Mouse (Mus musculus): ENCODE measurements around the gene Klri1.
"Not testable (repeated sequence)": the region's sequence is repeated elsewhere in the genome, so short reads cannot be mapped to it uniquely, and the experiment has no call there.

The Klri1 gene

DNA sequence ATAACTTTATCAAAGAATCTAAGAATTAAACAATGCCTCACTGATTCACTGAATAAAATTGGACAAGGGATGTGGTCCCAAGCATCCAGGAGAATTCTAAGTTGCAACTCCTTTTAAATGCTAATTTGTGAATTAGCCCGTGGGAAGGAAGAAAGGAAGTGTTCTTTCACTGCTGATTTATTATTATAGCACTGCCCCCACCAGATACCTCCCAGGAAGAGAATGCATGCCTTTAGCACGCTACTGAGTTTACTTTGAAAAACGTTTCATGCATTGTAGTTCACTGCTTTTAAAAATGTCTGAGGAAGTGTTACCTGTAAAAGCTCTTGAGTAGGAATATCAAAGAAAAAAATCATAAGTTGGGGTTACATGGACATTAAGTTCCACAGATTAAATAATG lies 3.6 kb upstream of the Klri1 start:
- H3K4me1 ChIP-seq (replicated peaks; ENCODE audit: low read depth, low read length) = no peaks in the 10 kb centered on the region
- no peak overlapping the region for H3K4me3 ChIP-seq (replicated peaks; ENCODE audit: low read length)
- TF ChIP-seq POU5F1 (IDR thresholded peaks at IDR 0.05; ENCODE audit: borderline replicate concordance, low read length) = no peak
- TF ChIP-seq CTCF (conservative IDR thresholded peaks at IDR 0.05; ENCODE audit: low read length) = no peak
- no peak for TF ChIP-seq NANOG (IDR thresholded peaks at IDR 0.05; ENCODE audit: borderline replicate concordance, low read length)
- H3K9me3 ChIP-seq (ENCODE audit: low read length) = no peaks in the 10 kb centered on the region
- no peaks in the 10 kb centered on the region for H3K27me3 ChIP-seq (ENCODE audit: insufficient read depth, low read length)
- no peaks in the 10 kb centered on the region for H3K36me3 ChIP-seq (ENCODE audit: insufficient read depth, low read length)

DNA sequence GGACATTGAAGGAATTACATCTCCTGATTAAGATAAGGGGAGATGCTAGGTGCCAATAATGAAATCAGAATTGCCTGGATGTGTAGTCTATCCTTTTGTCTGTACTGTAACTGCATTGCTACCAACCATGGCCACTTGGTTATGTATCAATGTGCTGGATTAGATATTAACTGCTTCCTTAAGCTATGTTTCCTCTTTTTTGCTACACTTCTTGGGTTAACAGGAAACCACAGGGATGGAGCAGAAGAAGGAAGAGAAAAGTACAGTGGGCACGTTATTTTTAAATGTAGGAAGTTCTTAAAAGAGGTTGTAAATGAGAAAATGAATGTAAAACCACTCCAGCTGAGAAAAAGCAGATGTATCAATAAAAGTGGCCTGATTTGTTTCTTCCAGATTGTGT lies 3.4 kb downstream of the Klri1 start:
- no peaks in the 10 kb centered on the region for H3K36me3 ChIP-seq (ENCODE audit: insufficient read depth, low read length)
- H3K27me3 ChIP-seq (ENCODE audit: insufficient read depth, low read length) = no peaks in the 10 kb centered on the region
- no peak for TF ChIP-seq POU5F1 (IDR thresholded peaks at IDR 0.05; ENCODE audit: borderline replicate concordance, low read length)
- no peak for TF ChIP-seq CTCF (conservative IDR thresholded peaks at IDR 0.05; ENCODE audit: low read length)
- no peak for TF ChIP-seq NANOG (IDR thresholded peaks at IDR 0.05; ENCODE audit: borderline replicate concordance, low read length)
- H3K4me1 ChIP-seq (replicated peaks; ENCODE audit: low read depth, low read length) = no peaks in the 10 kb centered on the region
- no peak overlapping the region for H3K4me3 ChIP-seq (replicated peaks; ENCODE audit: low read length)
- H3K9me3 ChIP-seq (ENCODE audit: low read length) = no peaks in the 10 kb centered on the region

DNA sequence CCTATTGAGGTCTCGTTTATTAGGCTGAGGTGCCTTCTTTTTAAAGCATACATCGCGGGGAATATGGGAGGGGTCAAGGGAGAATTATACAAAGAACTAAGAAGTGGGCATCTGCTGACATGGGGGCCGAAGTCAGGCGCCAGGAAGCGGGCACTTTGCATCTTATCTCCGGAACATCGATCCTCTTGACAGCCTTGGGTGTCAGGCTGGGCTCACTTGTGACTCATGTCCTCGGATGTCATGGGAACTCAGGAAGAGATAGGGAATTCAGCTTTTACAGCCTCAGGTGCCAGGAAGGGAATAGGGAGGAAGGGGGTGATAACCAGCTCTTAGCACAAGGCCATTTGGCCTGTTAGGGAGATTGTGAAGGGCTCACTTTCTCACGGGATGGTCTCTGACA lies 25.5 kb downstream of the Klri1 start:
- H3K27me3 ChIP-seq (ENCODE audit: insufficient read depth, low read length); H3K4me3 ChIP-seq (replicated peaks; ENCODE audit: low read length); H3K36me3 ChIP-seq (ENCODE audit: insufficient read depth, low read length); H3K9me3 ChIP-seq (ENCODE audit: low read length); H3K4me1 ChIP-seq (replicated peaks; ENCODE audit: low read depth, low read length): not testable (repeated sequence)

DNA sequence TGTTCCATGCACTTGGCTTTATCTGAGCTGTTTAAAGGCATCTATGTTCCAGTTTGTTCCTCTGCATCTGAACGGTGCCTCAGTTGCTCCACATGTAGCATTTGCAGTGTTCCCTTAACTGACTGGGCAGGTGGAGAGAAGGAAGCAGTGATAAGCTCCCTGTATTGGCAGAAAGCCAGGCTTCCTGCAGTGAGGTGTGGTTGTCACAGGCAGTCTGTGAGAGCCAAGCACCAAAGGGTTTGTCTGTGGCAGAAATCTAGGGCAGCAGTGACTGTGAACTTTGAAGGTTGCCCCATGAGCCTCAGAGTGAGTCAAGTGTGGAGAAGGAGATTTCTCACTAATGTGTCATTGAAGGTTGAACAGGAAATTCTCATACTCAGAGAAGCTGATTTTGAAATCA lies 36.6 kb downstream of the Klri1 start:
- Histone ChIP-seq H3K4me1 (replicated peaks; ENCODE audit: low read depth, low read length) (no peaks in the 10 kb centered on the region), H3K4me3 (replicated peaks; ENCODE audit: low read length) (no peak overlapping the region), H3K9me3 (ENCODE audit: low read length) (no peaks in the 10 kb centered on the region), H3K36me3 (ENCODE audit: insufficient read depth, low read length) (no peaks in the 10 kb centered on the region), H3K27me3 (ENCODE audit: insufficient read depth, low read length) (no peaks in the 10 kb centered on the region)
- TF ChIP-seq CTCF (conservative IDR thresholded peaks at IDR 0.05; ENCODE audit: low read length) (no peak), NANOG (IDR thresholded peaks at IDR 0.05; ENCODE audit: borderline replicate concordance, low read length) (no peak), POU5F1 (IDR thresholded peaks at IDR 0.05; ENCODE audit: borderline replicate concordance, low read length) (no peak)

DNA sequence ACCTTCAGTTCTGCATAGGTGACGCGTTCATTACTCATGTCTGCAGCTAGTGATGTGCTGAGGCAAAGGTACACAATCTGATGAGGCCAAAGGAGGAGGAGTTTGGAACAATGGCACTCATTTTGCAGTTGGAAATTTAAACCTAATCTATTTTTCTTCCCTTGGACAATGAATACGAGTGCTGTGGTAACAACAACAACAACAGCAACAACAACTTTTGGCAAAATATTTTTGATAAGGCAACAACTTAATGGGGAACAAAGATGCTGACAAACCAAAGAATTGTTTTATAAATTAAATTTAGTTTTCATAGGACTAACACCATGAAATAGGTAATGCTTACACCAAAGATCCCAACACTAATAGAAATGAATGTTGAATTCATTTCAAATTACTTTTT lies 38.1 kb downstream of the Klri1 start, which contains the start of gene Klrc1:
TSS of gene Klrc1 (minus strand) at position 101 of the 400 bp plus-strand sequence.
- Histone ChIP-seq H3K4me3 (replicated peaks; ENCODE audit: low read length) (no peak within 1 kb of the TSS), H3K4me1 (replicated peaks; ENCODE audit: low read depth, low read length) (no peaks in the 10 kb centered on the region), H3K9me3 (ENCODE audit: low read length) (no peaks in the 10 kb centered on the region), H3K36me3 (ENCODE audit: insufficient read depth, low read length) (no peaks in the 10 kb centered on the region), H3K27me3 (ENCODE audit: insufficient read depth, low read length) (no peaks in the 10 kb centered on the region)
- no peak for TF ChIP-seq POU5F1 (IDR thresholded peaks at IDR 0.05; ENCODE audit: borderline replicate concordance, low read length)
- TF ChIP-seq NANOG (IDR thresholded peaks at IDR 0.05; ENCODE audit: borderline replicate concordance, low read length) = no peak
- TF ChIP-seq CTCF (conservative IDR thresholded peaks at IDR 0.05; ENCODE audit: low read length) = no peak

DNA sequence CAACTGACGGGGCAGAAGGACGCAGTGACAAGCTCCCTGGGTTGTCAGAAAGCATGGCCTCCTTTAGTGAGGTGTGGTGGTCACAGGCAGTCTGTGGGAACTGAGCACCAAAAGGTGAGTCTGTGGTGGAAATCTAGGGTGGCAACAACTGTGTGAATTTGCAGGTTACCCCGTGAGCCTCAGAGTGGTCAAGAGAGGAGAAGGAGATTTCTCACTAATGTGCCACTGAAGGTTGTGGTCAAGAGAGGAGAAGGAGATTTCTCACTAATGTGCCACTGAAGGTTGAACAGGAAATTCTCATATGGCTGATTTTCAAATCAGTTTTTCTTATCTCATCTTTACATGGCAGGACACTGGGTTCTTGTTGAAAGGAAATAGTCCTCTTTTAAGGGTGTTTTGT lies 55.6 kb downstream of the Klri1 start:
- H3K36me3 ChIP-seq (ENCODE audit: insufficient read depth, low read length); H3K9me3 ChIP-seq (ENCODE audit: low read length); H3K27me3 ChIP-seq (ENCODE audit: insufficient read depth, low read length); H3K4me3 ChIP-seq (replicated peaks; ENCODE audit: low read length); H3K4me1 ChIP-seq (replicated peaks; ENCODE audit: low read depth, low read length): not testable (repeated sequence)

DNA sequence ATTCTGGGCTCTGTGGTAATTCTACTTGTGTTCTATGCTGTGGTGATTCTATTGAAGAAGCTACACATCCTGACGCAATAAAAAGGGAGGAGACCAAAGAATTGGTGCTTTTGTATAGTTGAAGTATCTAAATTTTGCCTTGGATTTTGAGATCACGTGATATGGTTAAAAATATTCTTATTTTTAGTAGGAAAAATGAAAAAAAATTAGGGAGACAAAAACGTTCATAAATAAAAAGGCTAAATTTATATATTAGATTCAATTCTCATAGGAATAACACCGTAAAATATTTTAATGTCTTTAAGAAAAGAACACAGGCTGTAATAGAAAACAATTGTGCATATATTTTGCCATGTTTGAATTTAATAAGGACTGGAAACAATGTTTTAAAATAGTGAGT lies 56.3 kb downstream of the Klri1 start, which contains the start of gene Klrc2:
TSS of gene Klrc2 (minus strand) at position 101 of the 400 bp plus-strand sequence.
- not testable (repeated sequence) for H3K4me3 ChIP-seq (replicated peaks; ENCODE audit: low read length); H3K27me3 ChIP-seq (ENCODE audit: insufficient read depth, low read length); H3K36me3 ChIP-seq (ENCODE audit: insufficient read depth, low read length); H3K9me3 ChIP-seq (ENCODE audit: low read length); H3K4me1 ChIP-seq (replicated peaks; ENCODE audit: low read depth, low read length)

Data from E14TG2a.4 (cell line).